Mouse (Mus musculus): ENCODE measurements at regions not wholly inside any gene's neighbourhood (a gene's known extent, or its start where the extent isn't known, plus 50 kb on each side); places are given as distances from the start of the nearest gene placed in this dataset.

GRCm38 (mm10) chr5:133821273-133821672 lies 278.2 kb upstream of the Castor2 start:
- DNase-seq (ENCODE audit: low read depth, low spot score) = no peak

GRCm38 (mm10) chr5:133815462-133815861 lies 284.0 kb upstream of the Castor2 start:
- DNase-seq (ENCODE audit: low read depth, low spot score) = no peak

DNA sequence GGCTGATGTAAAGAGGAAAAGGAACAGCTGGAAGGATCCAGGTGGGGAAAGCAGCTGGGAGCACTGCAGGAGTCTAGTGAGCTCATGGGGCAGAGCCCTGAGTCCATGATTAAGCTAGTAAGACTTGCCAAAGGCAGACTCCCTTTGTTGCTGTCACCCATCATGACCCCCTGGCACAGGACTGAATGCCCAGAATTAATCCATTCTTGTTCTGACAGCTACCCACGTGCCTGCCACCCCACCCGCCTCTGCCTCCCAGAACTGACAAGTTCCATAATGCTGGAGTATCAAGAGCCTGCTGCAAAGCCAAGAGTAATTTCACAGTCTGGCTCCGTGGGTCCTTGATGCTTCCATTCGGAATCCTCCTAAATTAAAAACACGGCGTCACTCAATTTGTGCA lies 285.1 kb upstream of the Castor2 start:
- no peak for DNase-seq (ENCODE audit: low read depth, low spot score)

DNA sequence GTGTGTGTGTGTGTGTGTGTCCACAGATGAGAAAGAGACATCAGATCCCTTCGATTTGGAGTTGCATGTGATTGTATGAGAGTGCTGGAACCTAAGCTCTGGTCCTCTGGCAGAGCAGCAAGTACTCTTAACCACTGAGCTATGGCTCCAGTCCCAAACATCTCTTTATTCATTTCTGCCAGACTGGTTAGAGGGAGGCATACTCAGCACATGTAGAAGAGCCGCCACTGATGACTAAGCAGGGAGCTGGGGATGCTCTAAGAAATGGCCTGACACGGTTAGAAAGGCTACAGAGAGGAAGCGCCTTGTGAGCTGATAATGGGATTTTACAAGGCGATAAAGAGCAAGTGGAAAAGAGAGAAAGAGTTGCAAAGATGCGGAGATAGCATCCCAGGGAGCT lies 287.3 kb upstream of the Castor2 start:
- no peak for DNase-seq (ENCODE audit: low read depth, low spot score)

DNA sequence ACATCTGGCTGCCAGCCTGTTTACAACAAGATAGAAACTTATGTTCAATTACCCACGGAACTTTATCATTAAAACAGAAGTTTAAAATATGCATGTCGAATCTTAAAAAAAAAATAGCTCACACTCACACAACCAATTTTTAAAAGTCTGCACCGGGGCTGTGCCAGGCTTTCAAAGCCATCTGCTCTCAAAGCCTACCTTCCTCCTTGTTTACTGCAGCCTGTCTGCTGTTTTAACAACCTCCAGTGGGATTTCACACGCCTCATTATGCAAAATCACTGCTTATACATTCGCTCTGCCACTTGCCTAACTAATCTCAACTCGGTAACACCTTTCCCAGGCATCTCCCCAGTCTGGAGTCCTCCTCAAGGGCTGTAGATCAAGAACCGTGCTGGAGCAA lies 292.6 kb upstream of the Castor2 start:
- DNase-seq (ENCODE audit: low read depth, low spot score) = no peak

- no peak for DNase-seq (ENCODE audit: low read depth, low spot score)
Observed at GRCm38 (mm10) chr5:133802001-133802400, 297.5 kb upstream of the Castor2 start.

- no peak for DNase-seq (ENCODE audit: low read depth, low spot score)
Observed at GRCm38 (mm10) chr5:133795638-133796037, 303.9 kb upstream of the Castor2 start.

DNA sequence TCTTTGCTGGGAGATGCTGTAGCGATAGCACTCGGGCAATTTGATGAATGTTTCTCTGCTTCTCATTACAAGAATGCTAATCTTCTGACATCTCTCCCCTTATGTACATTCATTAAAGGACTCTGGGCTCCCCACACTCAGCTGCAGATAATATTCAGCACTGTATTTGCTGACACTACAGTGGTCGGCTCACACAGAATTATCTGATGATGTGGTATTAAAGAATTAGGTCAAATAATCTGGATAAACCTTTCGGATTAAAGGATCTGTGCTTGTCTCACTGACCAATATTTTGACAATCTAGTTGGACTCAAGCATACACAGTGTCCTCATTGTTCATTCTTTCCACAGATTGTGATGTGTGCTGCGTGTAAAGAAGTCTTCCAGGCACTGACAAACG lies 308.8 kb upstream of the Castor2 start:
- no peak for DNase-seq (ENCODE audit: low read depth, low spot score)

GRCm38 (mm10) chr5:133788006-133788405 lies 311.5 kb upstream of the Castor2 start:
- no peak for DNase-seq (ENCODE audit: low read depth, low spot score)

DNA sequence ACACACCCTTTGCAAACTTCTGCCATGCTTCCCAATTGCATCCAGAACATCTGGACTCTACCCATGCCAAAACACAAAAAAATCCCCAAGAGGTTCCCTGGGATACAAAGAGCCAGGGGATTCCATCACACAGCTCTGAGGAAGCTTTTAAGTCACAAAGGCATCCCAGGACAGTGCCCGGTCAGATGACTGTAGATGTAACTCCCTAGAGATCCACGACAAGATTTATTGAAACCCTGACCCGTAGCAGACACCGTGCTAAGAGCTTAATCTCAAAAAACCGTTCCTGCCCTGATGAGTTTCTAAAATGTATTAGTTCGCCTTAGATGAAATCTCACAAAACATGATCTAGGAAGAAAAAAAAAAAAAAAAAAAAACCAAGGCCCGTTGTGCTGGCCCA lies 312.0 kb upstream of the Castor2 start:
- no peak for DNase-seq (ENCODE audit: low read depth, low spot score)

DNA sequence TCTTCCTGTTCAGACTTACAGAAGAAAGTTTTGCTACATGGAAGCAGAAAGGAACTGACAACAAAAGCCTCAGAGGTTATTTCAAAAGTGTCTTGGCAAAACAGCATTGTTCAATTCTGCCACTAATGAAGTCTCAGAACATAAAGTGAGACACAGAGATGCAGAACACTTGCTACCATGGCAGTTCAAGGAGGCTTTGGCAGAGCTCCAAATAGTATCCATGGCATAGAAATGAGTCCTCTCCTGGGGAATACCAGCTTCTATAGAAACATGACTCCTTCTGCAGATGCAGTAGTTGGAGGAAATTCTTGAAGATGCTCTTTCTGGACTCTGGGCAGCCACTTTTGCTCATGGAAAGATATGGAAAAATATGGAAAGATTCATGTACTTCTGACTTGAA lies 322.9 kb upstream of the Castor2 start:
- DNase-seq (ENCODE audit: low read depth, low spot score) = no peak

GRCm38 (mm10) chr5:133774116-133774515 lies 325.4 kb upstream of the Castor2 start:
- no peak for DNase-seq (ENCODE audit: low read depth, low spot score)

- no peak for DNase-seq (ENCODE audit: low read depth, low spot score)
Observed at GRCm38 (mm10) chr5:133768856-133769255, 330.7 kb upstream of the Castor2 start.

GRCm38 (mm10) chr5:133757817-133758216 lies 341.7 kb upstream of the Castor2 start:
- no peak for DNase-seq (ENCODE audit: low read depth, low spot score)

GRCm38 (mm10) chr5:133754180-133754579 lies 345.3 kb upstream of the Castor2 start:
- DNase-seq (ENCODE audit: low read depth, low spot score) = no peak

- no peak for DNase-seq (ENCODE audit: low read depth, low spot score)
Observed at GRCm38 (mm10) chr5:133753461-133754160, 345.9 kb upstream of the Castor2 start.

DNA sequence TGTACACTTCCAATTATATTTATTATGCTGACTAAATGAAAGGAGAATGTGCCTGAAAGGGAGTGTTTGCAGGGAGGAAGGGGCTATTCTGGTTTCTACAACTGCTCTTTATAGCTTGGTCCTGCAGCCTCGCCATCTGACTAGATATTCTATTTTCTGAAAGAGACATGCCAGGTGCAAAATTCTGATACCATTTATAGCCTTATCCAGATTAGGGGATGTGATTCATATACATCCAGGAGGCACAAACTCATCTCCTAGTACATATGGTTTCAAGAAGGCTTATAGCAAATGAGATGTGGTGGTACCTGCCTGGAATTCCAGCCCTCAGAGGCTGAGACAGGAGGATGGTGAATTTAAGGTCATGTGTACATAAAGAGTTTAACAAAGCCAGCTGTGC lies 352.6 kb upstream of the Castor2 start:
- no peak for DNase-seq (ENCODE audit: low read depth, low spot score)

- no peak for DNase-seq (ENCODE audit: low read depth, low spot score)
Observed at GRCm38 (mm10) chr5:133746411-133746810, 353.1 kb upstream of the Castor2 start.

GRCm38 (mm10) chr5:133744136-133744535 lies 355.4 kb upstream of the Castor2 start:
- DNase-seq (ENCODE audit: low read depth, low spot score) = no peak

DNA sequence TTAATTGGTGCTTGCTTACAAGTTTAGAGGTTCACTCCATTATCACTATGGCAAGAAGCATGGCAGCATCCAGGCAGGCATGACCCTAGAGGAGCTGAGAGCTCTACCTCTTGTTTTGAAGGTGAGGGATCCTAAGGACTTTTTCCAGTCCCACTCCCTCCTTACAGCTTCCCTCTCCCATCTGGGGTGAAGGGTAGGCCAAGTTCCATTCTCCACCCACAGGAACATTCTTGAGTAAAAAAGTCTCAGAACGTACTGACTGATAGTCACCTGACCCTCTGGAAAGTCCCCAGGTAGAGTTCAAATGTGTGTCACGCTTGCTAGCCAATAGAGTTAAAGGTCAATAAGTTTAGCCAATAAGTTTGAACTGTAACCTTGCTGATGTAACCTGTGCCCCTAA lies 355.9 kb upstream of the Castor2 start:
- DNase-seq (ENCODE audit: low read depth, low spot score) = no peak

- no peak for DNase-seq (ENCODE audit: low read depth, low spot score)
Observed at GRCm38 (mm10) chr5:133731871-133732270, 367.6 kb upstream of the Castor2 start.

DNA sequence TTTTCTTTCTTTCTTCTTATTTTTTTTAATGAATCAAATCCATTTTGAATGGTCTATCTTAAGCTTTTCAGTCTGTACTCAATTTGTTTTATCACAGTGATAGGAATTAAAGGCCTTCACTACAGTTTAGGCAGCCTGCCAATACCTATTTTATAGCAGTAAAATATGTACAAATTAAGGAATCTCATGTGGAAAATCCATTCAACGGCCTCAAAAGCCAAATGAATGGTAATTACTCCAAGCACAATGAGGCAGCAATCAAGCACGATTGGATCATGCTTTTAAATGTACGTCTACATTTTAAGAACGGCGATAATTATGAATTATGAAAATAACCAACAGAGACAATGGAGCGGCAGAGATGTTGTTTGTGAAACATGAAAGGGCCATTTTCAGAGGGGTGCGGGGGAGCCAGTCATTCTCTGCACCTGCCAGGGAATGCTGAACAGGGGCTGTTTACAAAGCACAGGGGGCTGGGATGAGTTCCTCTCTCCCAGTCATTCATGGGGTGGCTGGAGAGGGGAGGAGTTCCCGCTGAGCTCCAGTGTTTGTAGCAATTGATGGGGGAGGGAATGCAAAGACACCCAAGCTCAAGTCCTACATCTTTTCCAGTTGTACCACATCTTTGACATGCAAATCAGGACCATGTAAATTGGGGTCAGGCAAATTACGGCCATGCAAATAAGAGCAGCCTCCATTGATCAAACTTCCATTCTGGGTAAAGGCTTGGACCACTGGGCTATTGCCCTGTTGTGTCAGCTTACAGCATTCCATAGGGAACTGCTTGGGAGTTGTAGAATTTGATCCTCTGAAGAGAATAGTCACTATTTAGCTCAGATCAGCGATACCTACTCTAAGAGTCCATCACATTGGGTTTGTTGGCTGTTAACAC lies 381.1 kb upstream of the Castor2 start:
- no peak for DNase-seq (ENCODE audit: low read depth, low spot score)

DNA sequence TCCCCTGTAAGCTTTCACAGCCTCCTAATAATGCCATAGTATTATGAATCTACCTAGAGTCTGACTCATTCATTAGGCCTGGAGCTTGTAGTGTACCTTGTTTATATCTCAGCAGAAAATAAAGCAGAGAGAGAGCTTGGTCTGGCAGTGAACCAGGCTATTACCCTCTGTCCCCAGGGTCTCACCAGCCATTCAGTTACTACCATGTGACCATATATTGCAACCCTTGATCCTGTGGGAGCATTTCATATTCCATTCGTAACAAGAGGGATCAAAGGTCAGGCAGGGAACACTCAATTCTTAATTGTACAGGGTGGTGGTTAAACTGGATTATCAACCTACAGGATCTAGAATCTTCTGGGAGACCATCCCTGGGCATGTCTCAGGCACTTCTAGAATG lies 383.7 kb upstream of the Castor2 start:
- no peak for DNase-seq (ENCODE audit: low read depth, low spot score)
